In the genomic region with DNA sequence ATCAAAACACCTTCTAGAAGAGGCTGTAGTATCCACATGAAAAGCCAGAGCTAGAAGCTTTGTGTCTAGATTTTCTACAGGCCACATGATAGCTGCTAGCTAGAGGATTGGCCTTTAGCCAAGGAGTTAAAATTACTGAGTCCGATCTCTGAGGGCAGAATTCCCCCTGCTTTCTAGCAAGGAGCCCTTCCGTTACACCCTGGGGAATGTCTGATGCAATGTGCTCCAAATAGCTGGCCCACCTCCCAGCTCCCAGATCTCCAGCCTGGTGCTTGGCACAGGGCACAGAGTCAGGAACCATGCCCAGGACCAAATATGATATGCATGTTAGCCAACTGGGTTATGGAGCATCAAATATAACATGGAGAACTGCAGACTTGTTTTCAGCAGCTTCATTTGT, we compare ENCODE assay signal across 10 mouse cellular contexts.
A peak's percentile ranks its signal among the peaks of the same experiment; 100 is the strongest.
DNase-seq lines count a peak whose midpoint lies in the region; ATAC-seq and TF ChIP-seq lines count a peak whose summit lies in the region.
"Had no signal": no experiment of that assay in that cellular context is flagged by ENCODE, and none has a peak within 500 bp of the region (broad histone marks: within the 10 kb centered on the region; RNA-seq: fewer than 3 reads in every experiment).

No protein-coding gene starts in this region.

- no peak overlapping the region for H3K4me3 ChIP-seq in hindbrain, embryonic 13.5 days
- no peak overlapping the region for H3K4me3 ChIP-seq in hindbrain, embryonic 12.5 days
- H3K4me3 ChIP-seq in forebrain, embryonic 16.5 days (replicated peaks; ENCODE audit: low read length): no peak overlapping the region
- no peak overlapping the region for H3K4me3 ChIP-seq in lung, embryonic 14.5 days (ENCODE audit: low read depth, low read length)
- H3K4me3 ChIP-seq: liver, embryonic 15.5 days had no signal

- intact Hi-C loops in heart, postnatal 36 days (cut with DNase I): no loop called here

- H3K36me3 ChIP-seq in hindbrain, embryonic 13.5 days: peaks cover 26% of the 10 kb centered on the region
- H3K36me3 ChIP-seq in hindbrain, embryonic 12.5 days: peaks cover 8% of the 10 kb centered on the region
- peaks cover 3% of the 10 kb centered on the region; the same call in 1 of the 2 replicates for H3K36me3 ChIP-seq in forebrain, embryonic 16.5 days (ENCODE audit: control insufficient read depth, insufficient read depth)
- H3K36me3 ChIP-seq in lung, embryonic 14.5 days (ENCODE audit: insufficient read depth): no peaks in the 10 kb centered on the region
- H3K36me3 ChIP-seq: liver, embryonic 15.5 days had no signal

- no peak for TF ChIP-seq CTCF in lung, embryonic 14.5 days (IDR thresholded peaks at IDR 0.05; ENCODE audit: low read depth)

- DNase-seq in adrenal gland, adult 2 months: peak; percentile 73
- DNase-seq in heart, postnatal 36 days: peak; percentile 73 to 83
- DNase-seq in lung, embryonic 14.5 days: peak; percentile 90
- no peak for DNase-seq in frontal cortex, postnatal 14 days (ENCODE audit: low spot score in 2 of 2)

- ATAC-seq in hindbrain, embryonic 13.5 days (ENCODE audit: low FRiP score): peak; percentile 21; the same call in 1 of the 2 replicates
- ATAC-seq in hindbrain, embryonic 12.5 days (ENCODE audit: low FRiP score): no peak
- ATAC-seq in forebrain, embryonic 16.5 days: peak; percentile 78
- ATAC-seq in lung, embryonic 14.5 days (ENCODE audit: insufficient read depth): peak; percentile 85
- no peak for ATAC-seq in monocyte, adult 5-6 weeks (replicated peaks; ENCODE audit: insufficient number of reproducible peaks, low FRiP score, low TSS enrichment, poor library complexity, severe bottlenecking)

- no peak overlapping the region for H3K4me2 ChIP-seq in hindbrain, embryonic 13.5 days
- H3K4me2 ChIP-seq in hindbrain, embryonic 12.5 days (replicated peaks): no peak overlapping the region
- H3K4me2 ChIP-seq in forebrain, embryonic 16.5 days (ENCODE audit: low read length): no peak overlapping the region
- no peak overlapping the region for H3K4me2 ChIP-seq in lung, embryonic 14.5 days
- H3K4me2 ChIP-seq: liver, embryonic 15.5 days had no signal

- no peaks in the 10 kb centered on the region for H3K27me3 ChIP-seq in hindbrain, embryonic 13.5 days
- H3K27me3 ChIP-seq in hindbrain, embryonic 12.5 days: no peaks in the 10 kb centered on the region
- H3K27me3 ChIP-seq in forebrain, embryonic 16.5 days (replicated peaks; ENCODE audit: control insufficient read depth, insufficient read depth, low read length): no peaks in the 10 kb centered on the region
- no peaks in the 10 kb centered on the region for H3K27me3 ChIP-seq in lung, embryonic 14.5 days (ENCODE audit: insufficient read depth, low read length)
- H3K27me3 ChIP-seq: CH12.LX; liver, embryonic 15.5 days had no signal

- H3K9me3 ChIP-seq in hindbrain, embryonic 13.5 days: no peaks in the 10 kb centered on the region
- no peaks in the 10 kb centered on the region for H3K9me3 ChIP-seq in hindbrain, embryonic 12.5 days (replicated peaks)
- H3K9me3 ChIP-seq in forebrain, embryonic 16.5 days (ENCODE audit: control insufficient read depth, low read length): no peaks in the 10 kb centered on the region
- no peaks in the 10 kb centered on the region for H3K9me3 ChIP-seq in lung, embryonic 14.5 days (ENCODE audit: low read depth, low read length)
- H3K9me3 ChIP-seq: liver, embryonic 15.5 days had no signal

- H3K4me1 ChIP-seq in hindbrain, embryonic 13.5 days (replicated peaks): peaks cover 5% of the 10 kb centered on the region; the same call in 1 of the 2 replicates
- no peaks in the 10 kb centered on the region for H3K4me1 ChIP-seq in hindbrain, embryonic 12.5 days
- 0 out of 2 replicates have a peak, but pooled peaks cover 3% of the 10 kb centered on the region for H3K4me1 ChIP-seq in forebrain, embryonic 16.5 days (replicated peaks; ENCODE audit: control insufficient read depth, insufficient read depth, low read length)
- H3K4me1 ChIP-seq in lung, embryonic 14.5 days (ENCODE audit: insufficient read depth): no peaks in the 10 kb centered on the region
- H3K4me1 ChIP-seq: liver, embryonic 15.5 days had no signal

- no peak overlapping the region for H3K27ac ChIP-seq in hindbrain, embryonic 13.5 days
- H3K27ac ChIP-seq in hindbrain, embryonic 12.5 days: no peak overlapping the region
- H3K27ac ChIP-seq in forebrain, embryonic 16.5 days (ENCODE audit: low read length): no peak overlapping the region
- peak overlapping the region; percentile 54; the same call in 1 of the 2 replicates for H3K27ac ChIP-seq in lung, embryonic 14.5 days (ENCODE audit: low read depth)
- H3K27ac ChIP-seq: liver, embryonic 15.5 days had no signal

- H3K9ac ChIP-seq in hindbrain, embryonic 13.5 days: no peak overlapping the region
- no peak overlapping the region for H3K9ac ChIP-seq in hindbrain, embryonic 12.5 days
- H3K9ac ChIP-seq in forebrain, embryonic 16.5 days (replicated peaks; ENCODE audit: low read depth, low read length): no peak overlapping the region
- H3K9ac ChIP-seq in lung, embryonic 14.5 days: no peak overlapping the region
- H3K9ac ChIP-seq: liver, embryonic 15.5 days had no signal

- WGBS in hindbrain, embryonic 13.5 days: 27% methylated on average over 2 of the region's 2 CpGs
- 53% methylated on average over 2 of the region's 2 CpGs for WGBS in hindbrain, embryonic 12.5 days
- 11% methylated on average over 2 of the region's 2 CpGs for WGBS in forebrain, embryonic 16.5 days
- WGBS in lung, embryonic 14.5 days: 13% methylated on average over 2 of the region's 2 CpGs

Comparison
In these comparisons a context has a peak if more than half of its experiments do, and no peak if none do; other contexts are left out.
1. ATAC-seq: peak in hindbrain, embryonic 13.5 days (single experiment), forebrain, embryonic 16.5 days (single experiment) and lung, embryonic 14.5 days (single experiment); none in hindbrain, embryonic 12.5 days (single experiment) and monocyte, adult 5-6 weeks (single experiment).
2. DNase-seq: peak in adrenal gland, adult 2 months (single experiment), heart, postnatal 36 days (2 of 2) and lung, embryonic 14.5 days (single experiment); none in frontal cortex, postnatal 14 days (0 of 2).